Mouse (Mus musculus): ENCODE measurements around the gene Il33.

Il33 gene

GRCm38 (mm10) chr19:29891981-29892380 is 32.9 kb upstream of the Il33 start:
- Histone ChIP-seq H3K36me3 (ENCODE audit: insufficient read depth, low read length) (no peaks in the 10 kb centered on the region), H3K27me3 (ENCODE audit: insufficient read depth, low read length) (no peaks in the 10 kb centered on the region), H3K9me3 (ENCODE audit: low read length) (no peaks in the 10 kb centered on the region), H3K4me1 (replicated peaks; ENCODE audit: low read depth, low read length) (no peaks in the 10 kb centered on the region), H3K4me3 (replicated peaks; ENCODE audit: low read length) (no peak overlapping the region)
- TF ChIP-seq CTCF (conservative IDR thresholded peaks at IDR 0.05; ENCODE audit: low read length) (no peak), POU5F1 (IDR thresholded peaks at IDR 0.05; ENCODE audit: borderline replicate concordance, low read length) (no peak), NANOG (IDR thresholded peaks at IDR 0.05; ENCODE audit: borderline replicate concordance, low read length) (no peak)

GRCm38 (mm10) chr19:29892786-29893185 is 32.1 kb upstream of the Il33 start:
- no peak overlapping the region for H3K4me3 ChIP-seq (replicated peaks; ENCODE audit: low read length)
- H3K9me3 ChIP-seq (ENCODE audit: low read length), result no peaks in the 10 kb centered on the region
- no peaks in the 10 kb centered on the region for H3K36me3 ChIP-seq (ENCODE audit: insufficient read depth, low read length)
- TF ChIP-seq CTCF (conservative IDR thresholded peaks at IDR 0.05; ENCODE audit: low read length) (no peak), POU5F1 (IDR thresholded peaks at IDR 0.05; ENCODE audit: borderline replicate concordance, low read length) (no peak), NANOG (IDR thresholded peaks at IDR 0.05; ENCODE audit: borderline replicate concordance, low read length) (no peak)
- H3K4me1 ChIP-seq (replicated peaks; ENCODE audit: low read depth, low read length), result no peaks in the 10 kb centered on the region
- H3K27me3 ChIP-seq (ENCODE audit: insufficient read depth, low read length), result no peaks in the 10 kb centered on the region

- no peaks in the 10 kb centered on the region for H3K9me3 ChIP-seq (ENCODE audit: low read length)
- H3K36me3 ChIP-seq (ENCODE audit: insufficient read depth, low read length), result no peaks in the 10 kb centered on the region
- no peak for TF ChIP-seq POU5F1 (IDR thresholded peaks at IDR 0.05; ENCODE audit: borderline replicate concordance, low read length)
- TF ChIP-seq CTCF (conservative IDR thresholded peaks at IDR 0.05; ENCODE audit: low read length), result no peak
- TF ChIP-seq NANOG (IDR thresholded peaks at IDR 0.05; ENCODE audit: borderline replicate concordance, low read length), result no peak
- no peak overlapping the region for H3K4me3 ChIP-seq (replicated peaks; ENCODE audit: low read length)
- H3K4me1 ChIP-seq (replicated peaks; ENCODE audit: low read depth, low read length), result no peaks in the 10 kb centered on the region
- H3K27me3 ChIP-seq (ENCODE audit: insufficient read depth, low read length), result no peaks in the 10 kb centered on the region
Observed at GRCm38 (mm10) chr19:29893718-29894273, 31.1 kb upstream of the Il33 start.

DNA sequence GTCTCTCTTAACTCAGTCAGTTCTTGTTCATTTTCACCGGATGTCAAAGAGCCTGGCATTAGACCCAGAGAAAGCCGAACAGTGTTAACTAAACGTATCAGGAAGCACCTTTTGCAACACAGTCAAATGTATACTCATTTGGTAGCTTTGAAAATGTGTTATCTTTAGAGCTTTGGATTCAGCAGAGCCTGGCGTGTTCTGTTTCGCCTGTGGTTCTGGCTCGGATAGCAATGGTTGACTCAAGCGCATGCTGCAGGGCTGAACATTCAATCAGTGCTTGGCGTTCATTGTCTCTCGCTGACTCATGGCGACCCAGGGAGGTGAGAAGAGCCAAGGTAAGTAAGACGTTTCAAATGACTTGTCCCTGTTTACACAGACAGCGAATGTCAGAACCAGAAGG is 30.5 kb upstream of the Il33 start:
- TF ChIP-seq CTCF (conservative IDR thresholded peaks at IDR 0.05; ENCODE audit: low read length) (no peak), NANOG (IDR thresholded peaks at IDR 0.05; ENCODE audit: borderline replicate concordance, low read length) (no peak), POU5F1 (IDR thresholded peaks at IDR 0.05; ENCODE audit: borderline replicate concordance, low read length) (no peak)
- no peaks in the 10 kb centered on the region for H3K4me1 ChIP-seq (replicated peaks; ENCODE audit: low read depth, low read length)
- no peak overlapping the region for H3K4me3 ChIP-seq (replicated peaks; ENCODE audit: low read length)
- H3K36me3 ChIP-seq (ENCODE audit: insufficient read depth, low read length), result no peaks in the 10 kb centered on the region
- H3K27me3 ChIP-seq (ENCODE audit: insufficient read depth, low read length), result no peaks in the 10 kb centered on the region
- peaks cover 4% of the 10 kb centered on the region; the same call in 1 of the 2 replicates for H3K9me3 ChIP-seq (ENCODE audit: low read length)

DNA sequence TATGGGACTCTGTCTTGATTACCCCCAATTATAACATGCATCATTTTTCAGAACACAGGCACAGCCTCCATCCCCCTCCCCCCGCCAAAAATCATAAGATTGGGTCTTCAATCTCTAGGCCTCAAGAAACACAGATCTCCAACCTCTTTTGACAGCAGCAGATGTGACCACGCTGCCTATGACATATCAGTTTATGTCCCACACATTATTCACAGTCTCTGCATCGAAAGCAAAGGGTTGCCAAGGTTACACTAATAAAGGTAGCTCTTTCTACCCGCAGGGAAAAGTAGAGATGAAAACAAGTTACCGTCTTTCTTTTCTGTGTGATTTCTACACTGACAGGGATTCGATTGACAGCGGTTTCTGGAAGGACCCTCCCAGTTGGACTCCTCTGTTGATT is 29.9 kb upstream of the Il33 start:
- H3K4me1 ChIP-seq (replicated peaks; ENCODE audit: low read depth, low read length), result no peaks in the 10 kb centered on the region
- no peak overlapping the region for H3K4me3 ChIP-seq (replicated peaks; ENCODE audit: low read length)
- no peaks in the 10 kb centered on the region for H3K36me3 ChIP-seq (ENCODE audit: insufficient read depth, low read length)
- no peaks in the 10 kb centered on the region for H3K27me3 ChIP-seq (ENCODE audit: insufficient read depth, low read length)
- peaks cover 11% of the 10 kb centered on the region; the same call in 1 of the 2 replicates for H3K9me3 ChIP-seq (ENCODE audit: low read length)
- TF ChIP-seq POU5F1 (IDR thresholded peaks at IDR 0.05; ENCODE audit: borderline replicate concordance, low read length), result no peak
- no peak for TF ChIP-seq CTCF (conservative IDR thresholded peaks at IDR 0.05; ENCODE audit: low read length)
- TF ChIP-seq NANOG (IDR thresholded peaks at IDR 0.05; ENCODE audit: borderline replicate concordance, low read length), result no peak

DNA sequence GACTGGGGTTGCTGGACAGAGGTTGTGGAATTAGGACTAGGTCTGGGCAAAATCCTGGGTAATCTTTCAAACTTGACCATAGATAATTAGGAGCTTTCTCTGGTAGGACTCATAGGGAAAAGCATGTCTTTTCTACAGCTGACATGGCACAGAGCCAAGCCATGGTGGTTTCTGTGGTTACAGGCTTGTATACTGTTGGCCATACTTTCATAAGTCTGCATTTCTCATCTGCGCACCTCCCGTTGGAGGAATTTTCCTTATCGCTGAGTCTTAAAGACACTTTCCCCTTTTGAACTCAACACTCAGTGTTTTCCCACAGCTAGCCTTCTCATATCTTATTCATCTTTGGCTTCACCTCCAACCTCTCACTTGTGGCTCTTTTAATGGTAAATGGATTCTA is 24.6 kb upstream of the Il33 start:
- TF ChIP-seq POU5F1 (IDR thresholded peaks at IDR 0.05; ENCODE audit: borderline replicate concordance, low read length) (no peak), CTCF (conservative IDR thresholded peaks at IDR 0.05; ENCODE audit: low read length) (no peak), NANOG (IDR thresholded peaks at IDR 0.05; ENCODE audit: borderline replicate concordance, low read length) (no peak)
- Histone ChIP-seq H3K9me3 (ENCODE audit: low read length) (peaks cover 13% of the 10 kb centered on the region; the same call in 1 of the 2 replicates), H3K27me3 (ENCODE audit: insufficient read depth, low read length) (no peaks in the 10 kb centered on the region), H3K4me1 (replicated peaks; ENCODE audit: low read depth, low read length) (no peaks in the 10 kb centered on the region), H3K36me3 (ENCODE audit: insufficient read depth, low read length) (no peaks in the 10 kb centered on the region), H3K4me3 (replicated peaks; ENCODE audit: low read length) (no peak overlapping the region)

DNA sequence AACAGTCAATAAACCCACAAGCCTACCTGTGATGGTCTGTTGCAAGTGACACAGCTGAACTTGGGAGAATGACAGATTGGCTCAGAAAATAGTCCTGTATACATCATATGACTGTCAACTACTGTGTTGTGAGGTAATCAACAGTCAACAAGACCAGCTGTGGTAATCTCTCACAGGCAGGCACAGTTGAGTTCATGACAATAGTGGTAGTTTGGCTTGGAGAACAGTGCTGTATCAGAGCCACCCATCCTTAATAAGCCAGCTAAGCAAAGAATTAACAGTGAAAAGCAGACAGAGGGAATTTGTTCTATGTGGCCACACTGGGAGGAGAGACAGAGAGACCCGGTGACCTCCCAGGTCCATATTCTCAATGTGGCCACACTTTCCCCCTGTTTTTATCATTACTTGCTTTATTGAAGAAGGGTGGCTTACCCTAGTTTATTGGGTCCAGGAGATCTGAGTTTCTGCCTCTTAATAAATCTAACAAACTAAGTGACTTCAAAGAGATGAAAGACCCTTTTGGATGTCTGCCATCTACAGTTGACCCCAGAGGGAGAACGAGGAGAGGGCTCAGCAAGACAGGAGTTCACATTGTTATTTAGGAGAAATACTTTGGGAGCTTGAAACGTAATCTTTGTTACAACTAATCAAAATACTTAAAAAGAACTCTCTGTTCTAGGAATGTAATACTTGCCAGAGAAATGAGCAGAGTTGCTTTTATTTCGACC is 22.4 kb upstream of the Il33 start:
- no peak overlapping the region for H3K4me3 ChIP-seq (replicated peaks; ENCODE audit: low read length)
- TF ChIP-seq CTCF (conservative IDR thresholded peaks at IDR 0.05; ENCODE audit: low read length) (no peak), POU5F1 (IDR thresholded peaks at IDR 0.05; ENCODE audit: borderline replicate concordance, low read length) (no peak), NANOG (IDR thresholded peaks at IDR 0.05; ENCODE audit: borderline replicate concordance, low read length) (no peak)
- no peaks in the 10 kb centered on the region for H3K27me3 ChIP-seq (ENCODE audit: insufficient read depth, low read length)
- no peaks in the 10 kb centered on the region for H3K4me1 ChIP-seq (replicated peaks; ENCODE audit: low read depth, low read length)
- H3K36me3 ChIP-seq (ENCODE audit: insufficient read depth, low read length), result no peaks in the 10 kb centered on the region
- H3K9me3 ChIP-seq (ENCODE audit: low read length), result peaks cover 13% of the 10 kb centered on the region; the same call in 1 of the 2 replicates

GRCm38 (mm10) chr19:29905896-29906295 is 19.0 kb upstream of the Il33 start:
- no peaks in the 10 kb centered on the region for H3K36me3 ChIP-seq (ENCODE audit: insufficient read depth, low read length)
- TF ChIP-seq NANOG (IDR thresholded peaks at IDR 0.05; ENCODE audit: borderline replicate concordance, low read length) (no peak), POU5F1 (IDR thresholded peaks at IDR 0.05; ENCODE audit: borderline replicate concordance, low read length) (no peak), CTCF (conservative IDR thresholded peaks at IDR 0.05; ENCODE audit: low read length) (no peak)
- H3K4me1 ChIP-seq (replicated peaks; ENCODE audit: low read depth, low read length), result no peaks in the 10 kb centered on the region
- H3K27me3 ChIP-seq (ENCODE audit: insufficient read depth, low read length), result no peaks in the 10 kb centered on the region
- H3K9me3 ChIP-seq (ENCODE audit: low read length), result no peaks in the 10 kb centered on the region
- H3K4me3 ChIP-seq (replicated peaks; ENCODE audit: low read length), result no peak overlapping the region

Measured in E14TG2a.4 (cell line).